Mouse (Mus musculus) A20 (cell line): Measurements from ENCODE around the gene Ccr1l1.
"Not testable (repeated sequence)": the region's sequence is repeated elsewhere in the genome, so short reads cannot be mapped to it uniquely, and the experiment has no call there.

Experiments used
- DNase-seq: peaks from one replicate; pipeline ENCODE4 v3.0.0-alpha.2; 2011; ENCODE audit warnings: low read depth, low spot score

Ccr1l1 gene

DNA sequence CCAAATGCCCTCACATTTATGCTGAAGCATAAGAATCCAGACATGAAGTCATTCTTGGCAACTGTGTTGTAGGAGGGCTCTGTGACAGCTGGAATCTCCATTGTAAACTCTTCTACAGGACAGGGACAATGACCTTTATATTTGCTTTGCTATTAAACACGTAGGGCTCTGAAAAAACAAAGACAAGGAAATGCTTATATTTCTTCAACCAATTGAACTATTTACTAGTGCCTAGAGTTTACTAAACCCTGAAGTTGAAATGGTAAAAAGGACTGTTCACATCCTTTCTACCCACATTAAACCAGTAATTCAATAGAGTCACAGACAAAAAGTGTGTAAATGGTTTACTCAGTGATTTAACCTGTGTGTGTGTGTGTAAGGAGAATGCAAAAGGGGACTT lies at the start of gene Ccr1l1:
Gene Ccr1l1, minus strand, starts transcription at position 101 of the 400 bp plus-strand sequence.
- no peak for DNase-seq

DNA sequence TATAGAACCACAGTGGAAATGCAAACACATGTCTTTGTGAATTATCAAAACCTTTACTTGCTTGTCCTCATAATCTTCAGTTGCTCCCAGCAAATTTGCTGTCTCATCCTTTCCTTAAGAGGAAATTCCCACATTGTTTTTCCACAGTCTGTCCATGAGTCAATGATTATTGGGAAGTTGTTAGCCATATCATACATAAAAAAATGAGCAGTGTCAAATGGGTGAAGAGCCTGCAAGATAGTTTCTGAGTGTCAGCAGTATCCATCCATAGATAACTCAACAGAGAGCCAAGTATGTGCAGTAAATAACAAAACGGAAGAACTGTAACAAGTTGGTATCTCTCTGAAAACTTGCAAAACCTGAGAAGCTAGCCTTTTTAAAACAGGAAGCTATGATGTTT lies 43.5 kb upstream of the Ccr1l1 start, which contains the start of gene Ccr3:
Gene Ccr3, plus strand, starts transcription at position 301 of the 400 bp plus-strand sequence.
- no peak for DNase-seq

- DNase-seq: no peak
These were observed 41.7 kb upstream of the Ccr1l1 start for GRCm38 (mm10) chr9:124019887-124020286.

- no peak for DNase-seq
These were observed 37.8 kb upstream of the Ccr1l1 start for GRCm38 (mm10) chr9:124016048-124016447.

DNA sequence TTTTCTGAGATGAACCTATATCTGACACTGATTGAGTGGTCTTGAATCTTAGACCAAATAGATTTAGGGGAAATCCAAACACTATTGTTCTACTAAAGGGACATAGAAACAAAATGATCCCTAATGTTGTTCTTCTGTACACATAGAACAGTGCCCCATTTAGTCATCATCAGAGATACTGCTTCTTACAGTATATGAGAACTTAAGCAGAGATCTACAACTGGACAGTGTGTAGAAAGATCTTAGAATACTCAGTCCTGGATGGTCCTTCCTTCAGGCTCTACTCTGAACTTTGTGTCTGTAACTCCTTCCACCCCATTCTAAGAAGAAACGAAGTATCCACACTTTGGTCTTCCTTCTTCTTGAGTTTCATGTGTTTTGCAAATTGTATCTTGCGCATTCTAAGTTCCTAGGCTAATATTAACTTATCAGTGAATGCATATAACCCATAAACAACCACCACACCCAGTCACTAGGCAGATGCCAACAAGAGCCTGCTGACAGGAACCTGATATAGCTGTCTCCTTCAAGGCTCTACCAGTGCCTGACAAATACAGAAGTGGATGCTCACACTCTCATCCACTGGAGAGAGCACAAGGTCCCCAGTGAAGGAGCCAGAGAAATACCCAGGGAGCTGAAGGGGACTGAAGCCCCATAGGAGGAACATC lies 36.9 kb upstream of the Ccr1l1 start:
- DNase-seq: no peak

- no peak for DNase-seq
These were observed 35.1 kb upstream of the Ccr1l1 start for GRCm38 (mm10) chr9:124013270-124013669.

DNA sequence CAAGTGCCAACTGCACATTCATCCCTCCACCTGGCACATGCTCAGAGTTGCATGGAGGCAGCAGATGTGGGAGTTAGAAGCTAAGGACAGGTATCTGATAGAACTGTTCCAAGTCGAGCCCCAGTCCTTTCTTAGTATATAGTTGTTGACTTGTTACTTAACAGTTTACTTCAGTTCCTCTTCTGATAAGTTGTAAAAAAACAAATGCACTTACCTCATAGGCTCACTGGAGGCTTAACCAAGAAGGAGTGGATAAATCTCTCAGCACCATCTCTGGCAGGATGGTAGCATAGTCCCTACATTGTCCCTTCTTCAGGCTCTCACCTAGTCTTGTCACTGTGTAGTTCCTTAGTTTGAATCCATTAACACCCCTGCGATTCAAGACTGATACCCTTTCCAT lies 34.5 kb upstream of the Ccr1l1 start:
- DNase-seq: no peak

GRCm38 (mm10) chr9:123999784-124000183 lies 21.6 kb upstream of the Ccr1l1 start:
- DNase-seq: no peak

GRCm38 (mm10) chr9:123997719-123998118 lies 19.5 kb upstream of the Ccr1l1 start:
- DNase-seq: no peak

DNA sequence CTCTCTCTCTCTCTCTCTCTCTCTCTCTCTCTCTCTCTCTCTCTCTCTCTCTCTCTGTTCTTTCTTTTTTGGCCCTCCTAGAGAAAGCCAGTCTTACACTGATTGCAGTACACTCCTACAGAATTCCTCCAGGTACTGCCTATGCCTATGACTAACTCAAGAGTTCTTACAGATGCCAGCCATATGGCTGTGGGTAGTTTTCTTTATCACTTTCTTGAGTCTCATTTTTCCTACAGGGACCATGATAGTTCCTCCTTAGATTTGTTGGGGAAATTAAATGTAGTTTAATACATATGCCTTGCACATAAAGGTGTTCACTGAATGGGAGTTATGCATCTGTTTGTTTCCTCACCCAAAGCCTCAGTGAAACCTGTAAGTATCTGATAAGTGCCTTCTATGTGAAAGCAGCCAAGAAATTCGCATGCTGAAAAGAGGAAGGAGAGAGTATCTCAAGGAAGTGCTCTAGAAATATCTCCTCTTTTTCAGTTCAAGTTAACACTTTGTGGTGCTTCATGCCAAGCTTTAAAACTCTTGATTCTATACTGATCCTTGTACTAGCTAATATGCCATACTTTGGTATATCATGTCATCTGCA lies 13.2 kb upstream of the Ccr1l1 start:
- DNase-seq: peak; percentile 18

DNA sequence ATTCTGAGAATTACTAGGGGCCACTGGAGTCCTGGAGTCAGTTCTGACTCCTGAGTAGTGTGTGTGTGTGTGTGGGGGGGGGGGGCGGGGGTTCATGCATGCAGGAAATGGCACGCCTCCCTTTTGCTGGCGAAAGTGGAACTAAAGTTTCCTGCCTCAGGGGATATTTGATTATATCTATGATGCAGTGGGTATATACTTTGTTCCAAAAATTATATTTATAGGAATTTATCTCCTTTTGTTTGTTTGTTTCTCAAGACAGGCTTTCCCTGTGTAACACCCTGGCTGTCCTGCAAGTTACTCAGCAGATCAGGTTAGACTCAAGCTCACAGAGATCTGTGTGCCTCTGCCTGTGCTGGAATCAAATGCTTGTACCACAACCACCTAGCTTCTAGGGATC lies 11.5 kb upstream of the Ccr1l1 start:
- DNase-seq: no peak

DNA sequence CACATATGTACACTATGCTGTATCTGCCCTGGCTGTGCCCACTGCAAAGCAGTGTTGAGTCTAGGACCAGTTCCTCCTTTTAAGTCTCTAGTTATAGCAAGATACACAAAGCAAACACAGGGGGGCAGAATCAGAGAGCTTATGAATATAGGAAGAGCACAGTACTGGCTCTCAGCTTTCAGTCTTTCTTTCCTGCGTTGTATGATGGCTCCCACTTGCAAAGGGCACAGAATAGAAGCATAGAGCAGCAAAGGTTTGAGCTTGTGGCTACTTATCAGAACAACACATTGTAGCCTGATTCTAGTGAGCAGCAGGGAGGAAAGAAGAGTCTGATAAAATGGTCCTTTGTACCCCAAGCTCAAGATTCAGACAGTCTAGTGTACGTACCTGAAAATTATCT lies 8.0 kb upstream of the Ccr1l1 start:
- DNase-seq: peak; percentile 67

GRCm38 (mm10) chr9:123984943-123985342 lies 6.7 kb upstream of the Ccr1l1 start:
- peak; percentile 16 for DNase-seq

DNA sequence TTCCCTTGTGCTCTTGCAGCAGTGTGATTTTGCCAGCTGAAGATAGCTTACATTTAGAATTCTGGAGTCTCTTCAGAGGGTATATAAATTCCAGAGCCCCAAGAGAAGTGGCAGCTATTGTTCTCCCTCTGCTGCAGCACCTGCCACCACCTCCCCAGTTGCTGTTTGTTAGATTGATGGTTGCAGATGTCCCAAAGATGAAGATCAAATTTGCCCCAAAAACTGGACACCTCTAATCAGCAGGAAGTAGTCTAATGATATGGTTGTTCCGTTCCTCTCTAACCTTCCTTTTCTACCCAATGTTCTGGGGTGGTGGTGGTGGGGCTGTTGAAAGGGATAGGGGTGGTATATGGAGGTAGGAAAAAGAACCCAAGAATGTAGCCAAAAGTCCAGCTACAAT lies 4.5 kb upstream of the Ccr1l1 start:
- DNase-seq: no peak

GRCm38 (mm10) chr9:123981909-123982308 lies 3.7 kb upstream of the Ccr1l1 start:
- no peak for DNase-seq

DNA sequence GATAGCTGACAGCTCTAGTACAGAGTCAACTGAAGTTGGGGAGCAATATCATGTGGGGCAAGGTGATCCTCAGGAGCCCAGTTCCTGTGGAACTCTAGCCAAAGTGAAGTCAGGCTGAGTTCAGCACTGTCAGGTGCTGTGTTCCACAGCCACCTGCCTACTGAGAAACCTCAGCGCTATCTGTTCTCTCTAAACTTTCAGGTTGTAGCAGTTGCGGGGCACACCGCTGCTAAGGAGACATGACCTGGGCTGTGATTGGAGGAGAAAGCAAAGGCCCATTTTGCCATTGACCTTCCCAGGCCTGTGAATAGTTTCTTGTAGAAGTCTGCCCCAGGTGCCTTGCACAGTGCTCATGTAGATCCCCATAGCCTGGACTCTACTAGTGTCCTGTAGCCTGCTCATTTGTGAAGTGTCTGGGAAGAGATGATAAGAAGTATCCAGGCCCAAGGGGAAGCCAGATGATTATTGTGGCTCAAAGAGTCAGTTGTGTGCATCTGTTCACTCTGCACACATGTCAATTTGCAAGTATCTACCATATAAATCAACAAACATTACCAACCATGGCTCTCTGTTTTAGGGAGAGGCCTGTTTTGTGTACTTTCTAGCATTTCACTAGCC lies 2.8 kb upstream of the Ccr1l1 start:
- not testable (repeated sequence) for DNase-seq

DNA sequence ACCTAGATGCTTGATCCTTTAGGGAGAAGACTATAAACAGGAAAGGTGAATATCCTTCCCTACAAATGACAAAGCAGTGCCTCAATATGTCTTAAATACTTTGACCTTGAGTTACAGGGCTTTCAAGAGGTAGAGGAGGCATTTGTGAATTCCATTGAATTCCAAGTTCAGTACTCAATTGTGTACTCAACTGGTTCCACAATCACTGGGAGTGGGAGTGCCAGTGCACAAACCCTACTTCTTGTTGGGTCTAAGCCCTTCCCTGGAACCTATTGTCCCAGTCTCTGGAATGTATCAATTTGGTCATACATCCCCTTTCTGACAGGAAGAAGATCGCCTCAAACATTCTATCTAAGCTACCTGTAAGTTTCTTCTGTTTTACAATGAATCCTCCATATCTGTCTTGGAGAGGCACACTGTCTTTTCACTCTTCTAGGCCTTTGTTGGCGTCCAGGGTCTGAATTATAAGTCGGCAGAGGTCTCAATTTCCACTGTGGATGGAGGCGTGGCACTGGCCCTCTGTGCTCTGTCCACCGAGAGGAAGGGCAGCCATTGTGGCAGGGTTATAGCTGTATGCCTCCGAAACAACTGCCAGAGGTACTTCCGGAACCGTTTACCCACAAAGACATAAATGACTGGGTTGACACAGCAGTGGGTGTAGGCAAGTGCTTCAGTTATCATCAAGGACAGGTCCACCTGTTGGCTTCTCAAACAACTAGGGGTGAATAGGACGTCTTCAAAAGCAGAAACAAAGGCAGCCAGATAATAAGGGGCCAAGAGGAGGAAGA lies 1.1 kb downstream of the Ccr1l1 start:
- DNase-seq: no peak

DNA sequence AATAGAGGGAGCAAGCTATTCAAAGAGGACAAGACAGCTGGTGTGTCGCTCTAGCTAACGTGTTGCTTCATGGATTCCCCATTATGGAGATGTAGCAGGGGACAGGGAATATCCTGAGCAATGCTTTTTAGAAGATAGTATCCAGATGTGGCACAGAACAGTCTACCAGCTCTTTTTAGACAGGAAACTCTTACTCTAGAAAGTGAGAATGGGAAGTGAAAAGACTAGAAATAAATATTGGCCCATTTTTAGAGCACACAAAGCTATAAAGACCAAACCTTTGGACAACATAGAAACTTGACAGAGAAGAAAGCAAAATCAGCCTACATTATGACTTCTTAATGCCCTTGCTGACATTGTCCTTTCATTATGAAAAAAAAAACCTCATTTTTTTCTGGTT lies 2.6 kb downstream of the Ccr1l1 start:
- DNase-seq: no peak

DNA sequence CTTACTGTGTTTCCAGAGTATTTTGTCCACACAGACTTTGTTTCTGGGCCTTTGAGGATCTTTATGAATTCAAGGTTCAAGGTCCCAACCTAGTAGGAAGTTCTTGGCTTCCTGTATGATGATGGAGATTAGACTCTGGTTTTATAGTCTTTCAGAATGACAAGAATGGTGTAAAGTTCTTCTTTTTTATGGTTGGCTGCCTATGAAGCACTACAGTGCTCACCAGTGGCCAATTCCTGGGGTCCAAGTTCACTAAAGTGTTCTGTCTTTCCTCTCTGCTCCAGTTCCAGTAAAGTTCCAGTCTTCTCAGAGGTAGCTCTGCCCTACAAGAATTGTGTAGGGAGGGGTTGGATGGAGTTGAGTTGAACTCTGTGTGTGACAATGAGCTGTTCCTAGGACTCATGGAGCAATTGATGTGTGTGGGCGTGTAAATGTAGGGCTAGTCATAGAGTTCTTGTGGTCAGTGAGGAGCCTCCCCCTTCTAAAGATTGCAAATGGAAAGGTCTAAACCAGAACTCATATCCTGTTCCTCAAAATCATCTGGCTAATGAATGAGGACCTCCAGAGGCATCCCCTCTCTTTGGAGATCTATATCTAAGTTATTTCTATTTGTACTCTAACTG lies 9.8 kb downstream of the Ccr1l1 start, which contains the start of gene Ccr1:
Gene Ccr1, minus strand, starts transcription at position 403 of the 623 bp plus-strand sequence.
- DNase-seq: peak; percentile 32

DNA sequence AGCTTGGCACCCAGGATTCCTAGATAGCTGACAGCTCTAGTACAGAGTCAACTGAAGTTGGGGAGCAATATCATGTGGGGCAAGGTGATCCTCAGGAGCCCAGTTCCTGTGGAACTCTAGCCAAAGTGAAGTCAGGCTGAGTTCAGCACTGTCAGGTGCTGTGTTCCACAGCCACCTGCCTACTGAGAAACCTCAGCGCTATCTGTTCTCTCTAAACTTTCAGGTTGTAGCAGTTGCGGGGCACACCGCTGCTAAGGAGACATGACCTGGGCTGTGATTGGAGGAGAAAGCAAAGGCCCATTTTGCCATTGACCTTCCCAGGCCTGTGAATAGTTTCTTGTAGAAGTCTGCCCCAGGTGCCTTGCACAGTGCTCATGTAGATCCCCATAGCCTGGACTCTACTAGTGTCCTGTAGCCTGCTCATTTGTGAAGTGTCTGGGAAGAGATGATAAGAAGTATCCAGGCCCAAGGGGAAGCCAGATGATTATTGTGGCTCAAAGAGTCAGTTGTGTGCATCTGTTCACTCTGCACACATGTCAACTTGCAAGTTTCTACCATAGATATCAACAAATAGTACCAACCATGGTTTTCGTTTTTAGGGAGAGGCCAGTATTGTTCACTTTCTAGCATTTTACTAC lies 11.2 kb downstream of the Ccr1l1 start:
- not testable (repeated sequence) for DNase-seq

- DNase-seq: no peak
These were observed 13.4 kb downstream of the Ccr1l1 start for GRCm38 (mm10) chr9:123964776-123965175.
